Mouse (Mus musculus) ES-Bruce4 (cell line): ENCODE results near the gene Tfb2m.

Experiments
- CTCF ChIP-seq: IDR thresholded peaks from one replicate; pipeline ENCODE4 v1.8.1; 2011; ENCODE audit warnings: low read depth, low read length
- POLR2A ChIP-seq: IDR thresholded peaks from one replicate; pipeline ENCODE4 v1.8.1; 2011; ENCODE audit warnings: low read length; ENCODE audit not compliant: insufficient read depth

DNA sequence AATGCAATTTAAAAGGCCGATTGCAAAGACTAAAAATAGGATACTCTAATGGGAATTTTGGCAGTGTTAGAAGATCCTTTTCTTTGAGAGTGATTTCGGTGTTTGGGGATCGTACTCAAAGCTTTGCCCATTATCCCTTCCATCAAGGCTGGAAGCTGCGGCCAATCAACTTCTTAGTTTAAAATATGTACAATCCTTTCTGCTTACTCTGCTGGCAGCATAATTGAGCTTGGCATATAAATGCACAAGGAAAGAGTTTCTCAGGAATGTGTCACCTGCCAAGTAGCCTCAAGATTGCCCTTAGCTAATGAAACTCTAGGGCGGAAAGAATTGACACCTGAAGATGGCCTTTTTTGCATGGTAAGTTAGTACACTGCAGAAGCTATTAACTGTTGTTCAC is 1.1 kb upstream of the Tfb2m start:
- TF ChIP-seq POLR2A (no peak), CTCF (no peak)
